Mouse (Mus musculus) midbrain, embryonic 16.5 days (tissue): ENCODE data around the gene Gm17359. TPM values are rescaled to one million over a fixed set of nuclear protein-coding genes. Genes with fewer than 3 reads are reported as not detected.

Source experiments
- ATAC-seq: fragments of 200-750 bp; cut with Nextera tagmentation; 2 replicates; pipeline ENCODE4 v1.8.0; 2017; ENCODE audit warnings: moderate TSS enrichment
- H3K27ac ChIP-seq: fragments of 300-500 bp; sonication (generic); 2 replicates; pipeline ENCODE4 v1.5.1; 2014; ENCODE audit warnings: mild to moderate bottlenecking, low read length, mixed read lengths
- H3K27me3 ChIP-seq: fragments of 300-500 bp; sonication (generic); 2 replicates; pipeline ENCODE4 v1.6.1; 2014; ENCODE audit warnings: low read depth, low read length, mixed read lengths; ENCODE audit not compliant: control insufficient read depth, insufficient read depth
- H3K36me3 ChIP-seq: fragments of 300-500 bp; sonication (generic); 2 replicates; pipeline ENCODE4 v1.6.1; 2014; ENCODE audit warnings: mild to moderate bottlenecking, low read length, moderate library complexity, mixed read lengths; ENCODE audit not compliant: control insufficient read depth, insufficient read depth
- H3K4me1 ChIP-seq: fragments of 300-500 bp; sonication (generic); 2 replicates; pipeline ENCODE4 v1.6.1; 2014; ENCODE audit warnings: mild to moderate bottlenecking, low read length, mixed read lengths; ENCODE audit not compliant: control insufficient read depth, insufficient read depth
- H3K4me2 ChIP-seq: fragments of 300-500 bp; sonication (generic); 2 replicates; pipeline ENCODE4 v1.6.1; 2014; ENCODE audit warnings: mild to moderate bottlenecking, low read length, mixed read lengths
- H3K4me3 ChIP-seq: fragments of 300-500 bp; sonication (generic); 2 replicates; pipeline ENCODE4 v1.5.1; 2014; ENCODE audit warnings: low read depth, mild to moderate bottlenecking, low read length, moderate library complexity, mixed read lengths
- H3K9ac ChIP-seq: fragments of 300-500 bp; sonication (generic); 2 replicates; pipeline ENCODE4 v1.6.1; 2014; ENCODE audit warnings: low read depth, low read length, mixed read lengths
- H3K9me3 ChIP-seq: fragments of 300-500 bp; sonication (generic); replicated peaks from 2 replicates; pipeline ENCODE4 v1.6.1; 2014; ENCODE audit warnings: mild to moderate bottlenecking, low read length, mixed read lengths; ENCODE audit not compliant: control insufficient read depth, poor library complexity, severe bottlenecking
- WGBS: fragments of 180-500 bp; shearing (Covaris S2); extraction: QIAGEN DNeasy Blood & Tissue Kit; methylation state at CpG from one replicate; pipeline ENCODE4 v1.1.7; 2014; 5-methylcytosine and 5-hydroxymethylcytosine counted together
- polyA plus RNA-seq: library from polyadenylated mRNA; unstranded; fragments of >200 nt; fragmentation: Nextera tagmentation; extraction: Ambion mirVana; gene quantifications from 2 replicates; pipeline ENCODE4 v1.2.1, GENCODE M21; 2015

Gene Gm17359
- polyA plus RNA-seq, 1 experiment from 2014 or later: not detected

GRCm38 (mm10) chr3:79490102-79490501 lies 153.6 kb downstream of the Gm17359 start:
- Histone ChIP-seq H3K4me3 (no peak overlapping the region), H3K36me3 (peaks cover 23% of the 10 kb centered on the region), H3K4me2 (no peak overlapping the region), H3K27me3 (no peaks in the 10 kb centered on the region), H3K9me3 (no peaks in the 10 kb centered on the region), H3K9ac (no peak overlapping the region), H3K27ac (no peak overlapping the region), H3K4me1 (no peaks in the 10 kb centered on the region)
- WGBS: 95% methylated on average over 5 of the region's 5 CpGs
- no peak for ATAC-seq

GRCm38 (mm10) chr3:79491614-79492013 lies 155.2 kb downstream of the Gm17359 start:
- 87% methylated on average over 3 of the region's 3 CpGs for WGBS
- H3K9ac ChIP-seq: no peak overlapping the region
- no peak overlapping the region for H3K27ac ChIP-seq
- no peak for ATAC-seq
- peaks cover 20% of the 10 kb centered on the region for H3K36me3 ChIP-seq
- no peaks in the 10 kb centered on the region for H3K9me3 ChIP-seq
- no peak overlapping the region for H3K4me2 ChIP-seq
- no peaks in the 10 kb centered on the region for H3K4me1 ChIP-seq
- no peaks in the 10 kb centered on the region for H3K27me3 ChIP-seq
- H3K4me3 ChIP-seq: no peak overlapping the region

- Histone ChIP-seq H3K4me3 (no peak overlapping the region), H3K36me3 (peaks cover 13% of the 10 kb centered on the region), H3K9ac (no peak overlapping the region), H3K27me3 (no peaks in the 10 kb centered on the region), H3K27ac (no peak overlapping the region), H3K9me3 (no peaks in the 10 kb centered on the region), H3K4me1 (no peaks in the 10 kb centered on the region), H3K4me2 (no peak overlapping the region)
- ATAC-seq: no peak
- WGBS: 96% methylated on average over 10 of the region's 10 CpGs
These were observed 156.6 kb downstream of the Gm17359 start for GRCm38 (mm10) chr3:79493064-79493463.

GRCm38 (mm10) chr3:79494028-79494427 lies 157.6 kb downstream of the Gm17359 start:
- ATAC-seq: no peak
- H3K9ac ChIP-seq: no peak overlapping the region
- no peak overlapping the region for H3K27ac ChIP-seq
- no peak overlapping the region for H3K4me2 ChIP-seq
- H3K9me3 ChIP-seq: no peaks in the 10 kb centered on the region
- no peaks in the 10 kb centered on the region for H3K4me1 ChIP-seq
- H3K36me3 ChIP-seq: peaks cover 3% of the 10 kb centered on the region; the same call in 1 of the 2 replicates
- no peak overlapping the region for H3K4me3 ChIP-seq
- no peaks in the 10 kb centered on the region for H3K27me3 ChIP-seq
- WGBS: 73% methylated on average over 8 of the region's 8 CpGs

GRCm38 (mm10) chr3:79495151-79495550 lies 158.7 kb downstream of the Gm17359 start:
- WGBS: 77% methylated on average over 7 of the region's 7 CpGs
- Histone ChIP-seq H3K9ac (no peak overlapping the region), H3K27me3 (no peaks in the 10 kb centered on the region), H3K4me2 (no peak overlapping the region), H3K27ac (no peak overlapping the region), H3K9me3 (no peaks in the 10 kb centered on the region), H3K4me1 (no peaks in the 10 kb centered on the region), H3K4me3 (no peak overlapping the region), H3K36me3 (peaks cover 3% of the 10 kb centered on the region)
- ATAC-seq: no peak

GRCm38 (mm10) chr3:79496668-79497067 lies 160.2 kb downstream of the Gm17359 start:
- Histone ChIP-seq H3K27me3 (no peaks in the 10 kb centered on the region), H3K4me2 (no peak overlapping the region), H3K4me1 (no peaks in the 10 kb centered on the region), H3K4me3 (no peak overlapping the region), H3K27ac (no peak overlapping the region), H3K9me3 (no peaks in the 10 kb centered on the region), H3K36me3 (peaks cover 6% of the 10 kb centered on the region), H3K9ac (no peak overlapping the region)
- WGBS: 86% methylated on average over 6 of the region's 6 CpGs
- ATAC-seq: no peak

GRCm38 (mm10) chr3:79500279-79500678 lies 163.8 kb downstream of the Gm17359 start:
- Histone ChIP-seq H3K27me3 (no peaks in the 10 kb centered on the region), H3K4me3 (no peak overlapping the region), H3K36me3 (peaks cover 4% of the 10 kb centered on the region), H3K4me1 (no peaks in the 10 kb centered on the region), H3K9ac (no peak overlapping the region), H3K4me2 (no peak overlapping the region), H3K27ac (no peak overlapping the region), H3K9me3 (no peaks in the 10 kb centered on the region)
- ATAC-seq: no peak
- 25% methylated on average over 10 of the region's 10 CpGs for WGBS

- H3K4me2 ChIP-seq: no peak overlapping the region
- no peak overlapping the region for H3K9ac ChIP-seq
These were observed 164.8 kb downstream of the Gm17359 start for GRCm38 (mm10) chr3:79501166-79501728.

More at GRCm38 (mm10) chr3:79501166-79501728, 164.8 kb downstream of the Gm17359 start:
- no peak overlapping the region for H3K4me3 ChIP-seq
- no peaks in the 10 kb centered on the region for H3K4me1 ChIP-seq
- H3K27me3 ChIP-seq: no peaks in the 10 kb centered on the region
- H3K36me3 ChIP-seq: peaks cover 5% of the 10 kb centered on the region
- no peak overlapping the region for H3K27ac ChIP-seq
- WGBS: 68% methylated on average over 2 of the region's 2 CpGs
- H3K9me3 ChIP-seq: no peaks in the 10 kb centered on the region
- no peak for ATAC-seq
